Mouse (Mus musculus) stomach, embryonic 16.5 days (tissue): ENCODE results near the gene Srrt. TPM values are rescaled to one million over a fixed set of nuclear protein-coding genes. Genes with fewer than 3 reads are reported as not detected.

Source experiments
- ATAC-seq: fragments of 200-750 bp; cut with Nextera tagmentation; 2 replicates; pipeline ENCODE4 v1.8.0; 2017; ENCODE audit warnings: moderate number of reproducible peaks, moderate TSS enrichment; ENCODE audit not compliant: insufficient read depth, low FRiP score
- H3K27ac ChIP-seq: fragments of 300-500 bp; sonication (generic); 2 replicates; pipeline ENCODE4 v1.5.1; 2014; ENCODE audit warnings: low read length
- H3K27me3 ChIP-seq: fragments of 300-500 bp; sonication (generic); 2 replicates; pipeline ENCODE4 v1.6.1; 2014; ENCODE audit warnings: low read length, control low read depth, mixed read lengths; ENCODE audit not compliant: control insufficient read depth, insufficient read depth
- H3K36me3 ChIP-seq: fragments of 300-500 bp; sonication (generic); 2 replicates; pipeline ENCODE4 v1.6.1; 2014; ENCODE audit warnings: low read length; ENCODE audit not compliant: control insufficient read depth, insufficient read depth
- H3K4me1 ChIP-seq: fragments of 300-500 bp; sonication (generic); 2 replicates; pipeline ENCODE4 v1.6.1; 2014; ENCODE audit warnings: low read length, control low read depth, mixed read lengths; ENCODE audit not compliant: control insufficient read depth, insufficient read depth
- H3K4me2 ChIP-seq: fragments of 300-500 bp; sonication (generic); 2 replicates; pipeline ENCODE4 v1.6.1; 2014; ENCODE audit warnings: low read depth, low read length, mixed read lengths
- H3K4me3 ChIP-seq: fragments of 300-500 bp; sonication (generic); replicated peaks from 2 replicates; pipeline ENCODE4 v1.5.1; 2014; ENCODE audit warnings: mild to moderate bottlenecking, low read length
- H3K9ac ChIP-seq: fragments of 300-500 bp; sonication (generic); 2 replicates; pipeline ENCODE4 v1.6.1; 2014; ENCODE audit warnings: low read length
- H3K9me3 ChIP-seq: fragments of 300-500 bp; sonication (generic); replicated peaks from 2 replicates; pipeline ENCODE4 v1.6.1; 2016; ENCODE audit warnings: low read length, control low read depth; ENCODE audit not compliant: control insufficient read depth
- WGBS: fragments of 180-500 bp; shearing (Covaris S2); extraction: QIAGEN DNeasy Blood & Tissue Kit; methylation state at CpG from one replicate; pipeline ENCODE4 v1.1.7; 2014; 5-methylcytosine and 5-hydroxymethylcytosine counted together
- polyA plus RNA-seq: library from polyadenylated mRNA; unstranded; fragments of >200 nt; fragmentation: Nextera tagmentation; extraction: Ambion mirVana; gene quantifications from 2 replicates; pipeline ENCODE4 v1.2.1, GENCODE M21; 2015

Gene Srrt
- polyA plus RNA-seq, 1 experiment from 2014 or later, result 113 TPM

DNA sequence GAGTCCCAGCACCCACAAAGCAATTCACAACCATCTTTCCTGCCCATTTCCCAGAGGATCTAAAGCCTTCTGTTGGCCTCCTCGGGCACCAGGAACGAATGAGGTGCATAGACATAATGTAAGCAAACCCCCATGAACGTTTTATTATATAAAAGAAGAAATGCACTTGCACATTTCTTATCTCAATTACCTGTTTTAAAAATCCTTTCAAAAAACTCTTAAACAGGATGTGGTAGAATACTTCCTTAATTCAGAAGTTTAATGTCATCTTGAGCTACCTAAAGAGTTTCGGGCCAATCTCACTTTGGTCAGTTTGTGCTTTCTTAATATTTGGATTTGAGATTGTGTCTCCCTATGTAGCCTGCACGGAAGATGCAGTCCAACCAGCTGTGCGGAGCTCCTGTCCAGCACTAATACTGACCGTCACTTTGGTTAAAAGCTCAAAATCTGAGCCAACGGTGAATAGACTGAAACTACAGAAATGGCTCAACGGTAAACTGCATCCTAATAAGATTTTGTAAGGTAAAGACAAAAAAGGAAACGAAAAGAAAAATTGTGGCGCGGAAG lies 952 bp downstream of the Srrt start:
- WGBS, result 8% methylated on average over 12 of the region's 12 CpGs
- H3K36me3 ChIP-seq, result peaks cover 34% of the 10 kb centered on the region

GRCm38 (mm10) chr5:137305822-137306221 lies 1.7 kb downstream of the Srrt start:
- WGBS, result 47% methylated on average over 3 of the region's 3 CpGs
- ATAC-seq, result no peak
- Histone ChIP-seq H3K9me3 (no peaks in the 10 kb centered on the region), H3K27me3 (no peaks in the 10 kb centered on the region), H3K4me1 (peaks cover 26% of the 10 kb centered on the region), H3K4me3 (peak overlapping the region; percentile 94), H3K4me2 (peak overlapping the region; percentile 60), H3K9ac (peak overlapping the region; percentile 97), H3K36me3 (peaks cover 34% of the 10 kb centered on the region), H3K27ac (no peak overlapping the region)

More for the DNA sequence above, 952 bp downstream of the Srrt start:
- Histone ChIP-seq H3K9ac (peak overlapping the region; percentile 97), H3K9me3 (no peaks in the 10 kb centered on the region), H3K27me3 (no peaks in the 10 kb centered on the region), H3K4me3 (peak overlapping the region; percentile 94), H3K27ac (peak overlapping the region; percentile 91; the same call in 1 of the 2 replicates), H3K4me2 (peak overlapping the region; percentile 60), H3K4me1 (peaks cover 26% of the 10 kb centered on the region)
- ATAC-seq, result no peak

GRCm38 (mm10) chr5:137304816-137305215 lies 2.7 kb downstream of the Srrt start:
- H3K4me2 ChIP-seq, result peak overlapping the region; percentile 60
- peak overlapping the region; percentile 53 for H3K9ac ChIP-seq
- peaks cover 27% of the 10 kb centered on the region for H3K36me3 ChIP-seq
- WGBS, result 50% methylated on average over 4 of the region's 4 CpGs
- no peak for ATAC-seq
- H3K4me3 ChIP-seq, result no peak overlapping the region; the same call in 1 of the 2 replicates
- H3K4me1 ChIP-seq, result peaks cover 26% of the 10 kb centered on the region
- no peaks in the 10 kb centered on the region for H3K9me3 ChIP-seq
- no peak overlapping the region for H3K27ac ChIP-seq
- H3K27me3 ChIP-seq, result no peaks in the 10 kb centered on the region

- Histone ChIP-seq H3K9me3 (no peaks in the 10 kb centered on the region), H3K4me2 (no peak overlapping the region), H3K9ac (peak overlapping the region; percentile 18; the same call in 1 of the 2 replicates), H3K36me3 (peaks cover 25% of the 10 kb centered on the region), H3K27ac (no peak overlapping the region), H3K4me1 (peaks cover 26% of the 10 kb centered on the region), H3K4me3 (no peak overlapping the region), H3K27me3 (no peaks in the 10 kb centered on the region)
- no peak for ATAC-seq
- WGBS, result 59% methylated on average over 3 of the region's 3 CpGs
Measured at GRCm38 (mm10) chr5:137304165-137304564, 3.3 kb downstream of the Srrt start.

DNA sequence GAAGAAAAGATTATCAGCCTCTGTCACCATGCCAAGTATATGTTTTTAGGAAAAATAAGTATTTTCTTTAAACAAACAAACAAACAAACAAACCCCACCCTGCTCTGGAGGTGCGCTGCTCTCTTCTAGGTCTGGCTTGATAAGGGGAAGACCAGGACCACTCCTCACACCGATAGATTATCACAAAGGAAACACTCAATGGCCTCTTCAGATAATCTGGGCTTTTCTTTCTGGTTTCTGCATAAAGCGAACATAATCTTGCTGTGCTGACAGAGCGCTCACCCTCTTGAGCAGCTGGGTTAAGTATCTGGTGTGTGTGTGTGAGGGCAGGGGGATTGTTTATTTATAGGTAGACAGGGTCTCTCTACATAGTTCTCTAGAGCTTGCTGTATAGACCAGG lies 3.9 kb downstream of the Srrt start:
- Histone ChIP-seq H3K4me1 (peaks cover 26% of the 10 kb centered on the region), H3K4me2 (no peak overlapping the region), H3K36me3 (peaks cover 19% of the 10 kb centered on the region), H3K27me3 (no peaks in the 10 kb centered on the region), H3K27ac (no peak overlapping the region), H3K9me3 (no peaks in the 10 kb centered on the region), H3K4me3 (no peak overlapping the region), H3K9ac (peak overlapping the region; percentile 18; the same call in 1 of the 2 replicates)
- ATAC-seq, result no peak
- 65% methylated on average over 4 of the region's 4 CpGs for WGBS

DNA sequence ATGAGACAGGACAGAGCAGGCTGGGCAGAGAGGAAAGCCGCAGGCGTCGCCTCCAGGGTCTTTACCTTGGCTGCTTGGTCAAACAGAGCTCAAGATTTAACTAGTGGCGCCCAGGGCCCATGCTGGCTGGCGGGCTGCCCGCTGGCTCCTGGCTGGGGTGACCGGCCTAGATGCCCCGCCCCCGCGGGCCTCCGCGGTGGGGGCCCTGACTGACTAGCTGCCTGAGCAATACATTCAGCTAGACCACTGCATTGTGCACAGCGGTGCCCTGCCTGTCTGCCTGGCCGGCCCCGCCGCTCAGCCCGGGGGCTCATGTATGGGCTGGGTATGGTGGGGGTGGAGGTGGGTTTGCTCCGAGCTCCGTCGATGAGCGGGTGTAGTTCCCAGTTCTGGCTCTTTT lies 6.2 kb downstream of the Srrt start:
- no peak overlapping the region for H3K27ac ChIP-seq
- H3K36me3 ChIP-seq, result peaks cover 35% of the 10 kb centered on the region
- H3K9me3 ChIP-seq, result no peaks in the 10 kb centered on the region
- no peaks in the 10 kb centered on the region for H3K27me3 ChIP-seq
- H3K4me3 ChIP-seq, result no peak overlapping the region
- no peak overlapping the region for H3K4me2 ChIP-seq
- ATAC-seq, result peak; percentile 38; the same call in 1 of the 2 replicates
- H3K9ac ChIP-seq, result no peak overlapping the region
- peaks cover 25% of the 10 kb centered on the region for H3K4me1 ChIP-seq
- 75% methylated on average over 21 of the region's 21 CpGs for WGBS

GRCm38 (mm10) chr5:137299240-137299639 lies 8.2 kb downstream of the Srrt start:
- H3K4me1 ChIP-seq, result peaks cover 18% of the 10 kb centered on the region
- no peak for ATAC-seq
- H3K4me2 ChIP-seq, result no peak overlapping the region
- no peak overlapping the region for H3K9ac ChIP-seq
- peaks cover 45% of the 10 kb centered on the region for H3K36me3 ChIP-seq
- no peaks in the 10 kb centered on the region for H3K9me3 ChIP-seq
- no peak overlapping the region for H3K27ac ChIP-seq
- no peak overlapping the region for H3K4me3 ChIP-seq
- 71% methylated on average over 7 of the region's 7 CpGs for WGBS
- H3K27me3 ChIP-seq, result no peaks in the 10 kb centered on the region

GRCm38 (mm10) chr5:137297126-137297525 lies 10.3 kb downstream of the Srrt start:
- WGBS, result 93% methylated on average over 14 of the region's 14 CpGs
- Histone ChIP-seq H3K27me3 (no peaks in the 10 kb centered on the region; the same call in 1 of the 2 replicates), H3K27ac (no peak overlapping the region), H3K9me3 (no peaks in the 10 kb centered on the region), H3K4me2 (no peak overlapping the region), H3K4me1 (peaks cover 16% of the 10 kb centered on the region), H3K4me3 (no peak overlapping the region), H3K9ac (no peak overlapping the region), H3K36me3 (peaks cover 38% of the 10 kb centered on the region)
- ATAC-seq, result no peak

- ATAC-seq, result no peak
- H3K27me3 ChIP-seq, result peaks cover 3% of the 10 kb centered on the region; the same call in 1 of the 2 replicates
- 91% methylated on average over 15 of the region's 15 CpGs for WGBS
- no peaks in the 10 kb centered on the region for H3K9me3 ChIP-seq
- H3K4me3 ChIP-seq, result no peak overlapping the region
- H3K9ac ChIP-seq, result no peak overlapping the region
- H3K4me1 ChIP-seq, result peaks cover 16% of the 10 kb centered on the region
- peaks cover 33% of the 10 kb centered on the region for H3K36me3 ChIP-seq
- no peak overlapping the region for H3K27ac ChIP-seq
- no peak overlapping the region for H3K4me2 ChIP-seq
Measured at GRCm38 (mm10) chr5:137295712-137296111, 11.8 kb downstream of the Srrt start.
